Mouse (Mus musculus): ENCODE results near the gene Myh9.

The Myh9 gene

GRCm38 (mm10) chr15:77807264-77807585 lies 34.8 kb downstream of the Myh9 start:
- DNase-seq (ENCODE audit: low read depth): peak; percentile 62

- peak; percentile 60 for DNase-seq (ENCODE audit: low read depth)
Measured at GRCm38 (mm10) chr15:77806565-77807263, 35.3 kb downstream of the Myh9 start.

GRCm38 (mm10) chr15:77805657-77806056 lies 36.3 kb downstream of the Myh9 start:
- peak; percentile 86 for DNase-seq (ENCODE audit: low read depth)

- DNase-seq (ENCODE audit: low read depth): no peak
Measured at GRCm38 (mm10) chr15:77804949-77805348, 37.0 kb downstream of the Myh9 start.

- DNase-seq (ENCODE audit: low read depth): no peak
Measured at GRCm38 (mm10) chr15:77804460-77804859, 37.5 kb downstream of the Myh9 start.

- DNase-seq (ENCODE audit: low read depth): no peak
Measured at GRCm38 (mm10) chr15:77803747-77804146, 38.2 kb downstream of the Myh9 start.

- DNase-seq (ENCODE audit: low read depth): no peak
Measured at GRCm38 (mm10) chr15:77802992-77803391, 39.0 kb downstream of the Myh9 start.

GRCm38 (mm10) chr15:77801188-77801587 lies 40.8 kb downstream of the Myh9 start:
- DNase-seq (ENCODE audit: low read depth): peak; percentile 95

- peak; percentile 97 for DNase-seq (ENCODE audit: low read depth)
Measured at GRCm38 (mm10) chr15:77800511-77800910, 41.5 kb downstream of the Myh9 start.

GRCm38 (mm10) chr15:77799491-77800474 lies 42.2 kb downstream of the Myh9 start:
- no peak for DNase-seq (ENCODE audit: low read depth)

GRCm38 (mm10) chr15:77798664-77799490 lies 43.1 kb downstream of the Myh9 start:
- peak; percentile 87 for DNase-seq (ENCODE audit: low read depth)

GRCm38 (mm10) chr15:77797609-77798411 lies 44.2 kb downstream of the Myh9 start:
- DNase-seq (ENCODE audit: low read depth): peak; percentile 89

- DNase-seq (ENCODE audit: low read depth): no peak
Measured at GRCm38 (mm10) chr15:77796409-77797035, 45.5 kb downstream of the Myh9 start.

- DNase-seq (ENCODE audit: low read depth): no peak
Measured at GRCm38 (mm10) chr15:77794908-77795356, 47.0 kb downstream of the Myh9 start.

GRCm38 (mm10) chr15:77794138-77794907 lies 47.7 kb downstream of the Myh9 start:
- no peak for DNase-seq (ENCODE audit: low read depth)

- no peak for DNase-seq (ENCODE audit: low read depth)
Measured at GRCm38 (mm10) chr15:77793554-77793953, 48.4 kb downstream of the Myh9 start.

- DNase-seq (ENCODE audit: low read depth): no peak
Measured at GRCm38 (mm10) chr15:77793094-77793493, 48.9 kb downstream of the Myh9 start.

- no peak for DNase-seq (ENCODE audit: low read depth)
Measured at GRCm38 (mm10) chr15:77792056-77792455, 49.9 kb downstream of the Myh9 start.

- no peak for DNase-seq (ENCODE audit: low read depth)
Measured at GRCm38 (mm10) chr15:77790656-77791405, 51.1 kb downstream of the Myh9 start.

Data from 416B (cell line).